Mouse (Mus musculus) hindbrain, embryonic 16.5 days (tissue): Measurements from ENCODE around the gene Gm5105. TPM values are rescaled to one million over a fixed set of nuclear protein-coding genes. Genes with fewer than 3 reads are reported as not detected.

Experiments used
- ATAC-seq: fragments of 200-750 bp; cut with Nextera tagmentation; 2 replicates; pipeline ENCODE4 v1.8.0; 2017; ENCODE audit warnings: moderate TSS enrichment, moderate library complexity
- H3K27ac ChIP-seq: fragments of 300-500 bp; sonication (generic); 2 replicates; pipeline ENCODE4 v1.5.1; 2014; ENCODE audit warnings: low read depth, mild to moderate bottlenecking, control low read depth, low read length, moderate library complexity
- H3K27me3 ChIP-seq: fragments of 300-500 bp; sonication (generic); replicated peaks from 2 replicates; pipeline ENCODE4 v1.6.1; 2014; ENCODE audit warnings: low read length; ENCODE audit not compliant: control insufficient read depth, insufficient read depth
- H3K36me3 ChIP-seq: fragments of 300-500 bp; sonication (generic); 2 replicates; pipeline ENCODE4 v1.6.1; 2014; ENCODE audit warnings: mild to moderate bottlenecking, low read length, moderate library complexity, mixed read lengths; ENCODE audit not compliant: control insufficient read depth, insufficient read depth
- H3K4me1 ChIP-seq: fragments of 300-500 bp; sonication (generic); 2 replicates; pipeline ENCODE4 v1.6.1; 2014; ENCODE audit warnings: low read depth, low read length; ENCODE audit not compliant: control insufficient read depth, insufficient read depth
- H3K4me2 ChIP-seq: fragments of 300-500 bp; sonication (generic); 2 replicates; pipeline ENCODE4 v1.6.1; 2014; ENCODE audit warnings: mild to moderate bottlenecking, low read length, control low read depth, moderate library complexity
- H3K4me3 ChIP-seq: fragments of 300-500 bp; sonication (generic); 2 replicates; pipeline ENCODE4 v1.5.1; 2014; ENCODE audit warnings: mild to moderate bottlenecking, low read length, control low read depth, moderate library complexity
- H3K9ac ChIP-seq: fragments of 300-500 bp; sonication (generic); 2 replicates; pipeline ENCODE4 v1.6.1; 2014; ENCODE audit warnings: low read depth, mild to moderate bottlenecking, control low read depth, low read length, moderate library complexity
- H3K9me3 ChIP-seq: fragments of 300-500 bp; sonication (generic); 2 replicates; pipeline ENCODE4 v1.6.1; 2014; ENCODE audit warnings: mild to moderate bottlenecking, low read length, moderate library complexity; ENCODE audit not compliant: control insufficient read depth
- WGBS: fragments of 180-500 bp; shearing (Covaris S2); extraction: QIAGEN DNeasy Blood & Tissue Kit; methylation state at CpG from one replicate; pipeline ENCODE4 v1.1.7; 2014; 5-methylcytosine and 5-hydroxymethylcytosine counted together
- polyA plus RNA-seq: library from polyadenylated mRNA; unstranded; fragments of >200 nt; fragmentation: Nextera tagmentation; extraction: Ambion mirVana; gene quantifications from 2 replicates; pipeline ENCODE4 v1.2.1, GENCODE M21; 2015

The Gm5105 gene
- polyA plus RNA-seq: 0.10 and 0.20 TPM in 2 replicates

DNA sequence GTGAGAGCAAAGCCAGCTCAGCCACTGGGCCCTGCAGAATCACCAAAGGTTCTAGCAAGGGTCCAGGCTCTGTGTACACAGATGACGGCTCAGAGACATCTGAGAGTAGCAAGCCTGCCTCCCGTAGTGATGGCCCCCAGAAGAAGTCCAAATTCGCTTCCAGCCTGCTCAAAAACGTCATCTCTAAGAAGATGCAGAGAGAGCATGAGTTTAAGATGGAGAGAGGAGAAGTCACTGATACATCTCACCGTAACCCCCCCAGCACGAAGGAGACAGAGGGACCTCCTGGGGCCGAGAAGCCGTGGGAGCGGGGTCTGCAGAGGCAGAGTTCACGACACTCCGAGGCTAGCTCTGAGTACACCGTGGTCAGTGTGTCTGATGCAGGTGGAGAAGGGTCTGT, at the start of gene Gm5105:
Gene Gm5105, minus strand, starts transcription at position 101 of the 400 bp plus-strand sequence.
- H3K9me3 ChIP-seq: no peaks in the 10 kb centered on the region
- no peak within 1 kb of the TSS for H3K27ac ChIP-seq
- H3K36me3 ChIP-seq: no peaks in the 10 kb centered on the region
- H3K9ac ChIP-seq: peak within 1 kb of the TSS; percentile 28; the same call in 1 of the 2 replicates
- H3K4me3 ChIP-seq: 0 out of 2 replicates have a peak within 1 kb of the TSS, but pooled peaks have one; percentile 4
- H3K4me2 ChIP-seq: peak within 1 kb of the TSS; percentile 52
- H3K27me3 ChIP-seq: no peaks in the 10 kb centered on the region
- no peak for ATAC-seq
- WGBS: 90% methylated on average over 12 of the region's 12 CpGs
- H3K4me1 ChIP-seq: peaks cover 15% of the 10 kb centered on the region

GRCm38 (mm10) chr3:138116871-138117270, 49.7 kb upstream of the Gm5105 start:
- H3K36me3 ChIP-seq: no peaks in the 10 kb centered on the region
- H3K27me3 ChIP-seq: no peaks in the 10 kb centered on the region
- no peak overlapping the region for H3K9ac ChIP-seq
- H3K4me1 ChIP-seq: no peaks in the 10 kb centered on the region
- H3K4me2 ChIP-seq: no peak overlapping the region
- no peak overlapping the region for H3K4me3 ChIP-seq
- WGBS: 91% methylated on average over 4 of the region's 4 CpGs
- H3K9me3 ChIP-seq: no peaks in the 10 kb centered on the region
- no peak overlapping the region for H3K27ac ChIP-seq
- ATAC-seq: no peak

GRCm38 (mm10) chr3:138114106-138114505, 46.9 kb upstream of the Gm5105 start:
- no peaks in the 10 kb centered on the region for H3K4me1 ChIP-seq
- no peaks in the 10 kb centered on the region for H3K27me3 ChIP-seq
- no peak overlapping the region for H3K27ac ChIP-seq
- ATAC-seq: no peak; the same call in 1 of the 2 replicates
- WGBS: 82% methylated on average over 17 of the region's 17 CpGs
- H3K4me3 ChIP-seq: no peak overlapping the region
- H3K4me2 ChIP-seq: no peak overlapping the region
- H3K36me3 ChIP-seq: no peaks in the 10 kb centered on the region
- no peak overlapping the region for H3K9ac ChIP-seq
- H3K9me3 ChIP-seq: no peaks in the 10 kb centered on the region

- no peaks in the 10 kb centered on the region for H3K36me3 ChIP-seq
- H3K27me3 ChIP-seq: no peaks in the 10 kb centered on the region
- no peaks in the 10 kb centered on the region for H3K4me1 ChIP-seq
- H3K9ac ChIP-seq: no peak overlapping the region
- ATAC-seq: no peak
- H3K4me2 ChIP-seq: no peak overlapping the region
- H3K9me3 ChIP-seq: no peaks in the 10 kb centered on the region
- H3K4me3 ChIP-seq: no peak overlapping the region
- H3K27ac ChIP-seq: no peak overlapping the region
- WGBS: 90% methylated on average over 19 of the region's 19 CpGs
These were observed 44.0 kb upstream of the Gm5105 start for GRCm38 (mm10) chr3:138110910-138111782.

DNA sequence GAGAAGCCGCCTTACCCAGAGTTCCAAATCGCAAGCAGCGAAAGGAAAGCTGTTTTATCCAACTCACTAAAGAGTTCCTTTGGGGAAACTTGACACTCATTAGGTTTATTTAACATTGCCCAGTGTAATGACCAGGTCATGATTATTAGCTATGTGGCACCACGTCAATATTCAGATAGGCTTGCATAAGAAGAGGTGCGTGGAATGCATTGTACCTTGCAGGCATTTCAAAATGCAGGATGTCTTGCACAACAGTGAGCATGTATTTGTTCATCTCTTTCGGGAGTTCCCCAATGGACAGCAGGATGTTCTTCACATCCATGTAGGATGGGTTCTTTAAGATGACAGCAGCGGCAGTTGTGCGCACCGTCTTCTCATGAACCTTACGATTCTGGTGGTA, 39.7 kb upstream of the Gm5105 start:
- WGBS: 96% methylated on average over 10 of the region's 10 CpGs
- H3K27me3 ChIP-seq: no peaks in the 10 kb centered on the region
- no peak overlapping the region for H3K27ac ChIP-seq
- H3K9me3 ChIP-seq: no peaks in the 10 kb centered on the region
- no peaks in the 10 kb centered on the region for H3K36me3 ChIP-seq
- H3K4me1 ChIP-seq: no peaks in the 10 kb centered on the region
- H3K9ac ChIP-seq: no peak overlapping the region
- no peak overlapping the region for H3K4me3 ChIP-seq
- H3K4me2 ChIP-seq: no peak overlapping the region
- no peak for ATAC-seq

- 69% methylated on average over 5 of the region's 5 CpGs for WGBS
- H3K9ac ChIP-seq: no peak overlapping the region
These were observed 37.9 kb upstream of the Gm5105 start for GRCm38 (mm10) chr3:138105056-138105455.

GRCm38 (mm10) chr3:138103690-138104089, 36.5 kb upstream of the Gm5105 start:
- H3K9me3 ChIP-seq: no peaks in the 10 kb centered on the region
- H3K4me3 ChIP-seq: no peak overlapping the region
- WGBS: 98% methylated on average over 4 of the region's 4 CpGs
- no peak for ATAC-seq
- no peak overlapping the region for H3K27ac ChIP-seq
- H3K4me2 ChIP-seq: no peak overlapping the region
- H3K9ac ChIP-seq: no peak overlapping the region
- no peaks in the 10 kb centered on the region for H3K27me3 ChIP-seq
- no peaks in the 10 kb centered on the region for H3K36me3 ChIP-seq
- no peaks in the 10 kb centered on the region for H3K4me1 ChIP-seq

More at GRCm38 (mm10) chr3:138105056-138105455, 37.9 kb upstream of the Gm5105 start:
- Histone ChIP-seq H3K27me3 (no peaks in the 10 kb centered on the region), H3K9me3 (no peaks in the 10 kb centered on the region), H3K36me3 (no peaks in the 10 kb centered on the region), H3K4me3 (no peak overlapping the region), H3K4me2 (no peak overlapping the region), H3K4me1 (no peaks in the 10 kb centered on the region), H3K27ac (no peak overlapping the region)
- no peak for ATAC-seq

GRCm38 (mm10) chr3:138101936-138102335, 34.7 kb upstream of the Gm5105 start:
- Histone ChIP-seq H3K4me3 (no peak overlapping the region), H3K36me3 (no peaks in the 10 kb centered on the region), H3K9ac (no peak overlapping the region), H3K27ac (no peak overlapping the region), H3K9me3 (no peaks in the 10 kb centered on the region), H3K4me1 (no peaks in the 10 kb centered on the region), H3K4me2 (no peak overlapping the region), H3K27me3 (no peaks in the 10 kb centered on the region)
- 92% methylated on average over 4 of the region's 4 CpGs for WGBS
- no peak for ATAC-seq

GRCm38 (mm10) chr3:138097718-138098117, 30.5 kb upstream of the Gm5105 start:
- ATAC-seq: no peak
- Histone ChIP-seq H3K4me3 (no peak overlapping the region), H3K4me1 (no peaks in the 10 kb centered on the region), H3K9ac (no peak overlapping the region), H3K9me3 (no peaks in the 10 kb centered on the region), H3K27ac (no peak overlapping the region), H3K27me3 (no peaks in the 10 kb centered on the region), H3K4me2 (no peak overlapping the region), H3K36me3 (no peaks in the 10 kb centered on the region)
- WGBS: 82% methylated on average over 1 of the region's 1 CpGs
